Mouse (Mus musculus) neural tube, embryonic 15.5 days (tissue): Measurements from ENCODE around the gene Thrb. TPM values are rescaled to one million over a fixed set of nuclear protein-coding genes. Genes with fewer than 3 reads are reported as not detected.

ENCODE experiments used
- ATAC-seq: fragments of 200-750 bp; cut with Nextera tagmentation; 2 replicates; pipeline ENCODE4 v1.8.0; 2017; ENCODE audit warnings: mild to moderate bottlenecking, moderate TSS enrichment, moderate library complexity; ENCODE audit not compliant: low FRiP score
- H3K27ac ChIP-seq: fragments of 300-500 bp; sonication (generic); replicated peaks from 2 replicates; pipeline ENCODE4 v1.5.1; 2015; ENCODE audit warnings: mild to moderate bottlenecking, inconsistent platforms
- H3K27me3 ChIP-seq: fragments of 300-500 bp; sonication (generic); replicated peaks from 2 replicates; pipeline ENCODE4 v1.6.1; 2015; ENCODE audit warnings: inconsistent platforms
- H3K36me3 ChIP-seq: fragments of 300-500 bp; sonication (generic); 2 replicates; pipeline ENCODE4 v1.6.1; 2015; ENCODE audit warnings: inconsistent platforms
- H3K4me1 ChIP-seq: fragments of 300-500 bp; sonication (generic); 2 replicates; pipeline ENCODE4 v1.6.1; 2015; ENCODE audit warnings: inconsistent platforms
- H3K4me2 ChIP-seq: fragments of 300-500 bp; sonication (generic); 2 replicates; pipeline ENCODE4 v1.6.1; 2015; ENCODE audit warnings: inconsistent platforms, mild to moderate bottlenecking, moderate library complexity
- H3K4me3 ChIP-seq: fragments of 300-500 bp; sonication (generic); replicated peaks from 2 replicates; pipeline ENCODE4 v1.5.1; 2015; ENCODE audit warnings: mild to moderate bottlenecking, inconsistent platforms
- H3K9ac ChIP-seq: fragments of 300-500 bp; sonication (generic); replicated peaks from 2 replicates; pipeline ENCODE4 v1.6.1; 2015; ENCODE audit warnings: mild to moderate bottlenecking, inconsistent platforms
- H3K9me3 ChIP-seq: fragments of 300-500 bp; sonication (generic); replicated peaks from 2 replicates; pipeline ENCODE4 v1.6.1; 2016; ENCODE audit warnings: inconsistent platforms
- WGBS: fragments of 180-500 bp; shearing (Covaris S2); methylation state at CpG from one replicate; pipeline ENCODE4 v1.1.7; 2015; ENCODE audit warnings: mixed read lengths; 5-methylcytosine and 5-hydroxymethylcytosine counted together
- polyA plus RNA-seq: library from polyadenylated mRNA; unstranded; fragments of >200 nt; fragmentation: Nextera tagmentation; extraction: Ambion mirVana; gene quantifications from 2 replicates; pipeline ENCODE4 v1.2.1, GENCODE M21; 2015

The Thrb gene
- polyA plus RNA-seq, 1 experiment from 2014 or later = 1.0 TPM

GRCm38 (mm10) chr14:17742902-17743712, 83.0 kb downstream of the Thrb start:
- H3K9ac ChIP-seq = no peak overlapping the region
- no peak overlapping the region for H3K27ac ChIP-seq
- H3K4me1 ChIP-seq = 0 out of 2 replicates have a peak, but pooled peaks cover 4% of the 10 kb centered on the region
- no peak overlapping the region for H3K4me2 ChIP-seq
- no peaks in the 10 kb centered on the region for H3K36me3 ChIP-seq
- WGBS = 74% methylated on average over 9 of the region's 9 CpGs
- no peaks in the 10 kb centered on the region for H3K9me3 ChIP-seq
- no peak for ATAC-seq
- no peak overlapping the region for H3K4me3 ChIP-seq
- no peaks in the 10 kb centered on the region for H3K27me3 ChIP-seq

GRCm38 (mm10) chr14:17743713-17744158, 83.7 kb downstream of the Thrb start:
- 0 out of 2 replicates have a peak, but pooled peaks cover 4% of the 10 kb centered on the region for H3K4me1 ChIP-seq
- H3K36me3 ChIP-seq = no peaks in the 10 kb centered on the region
- H3K4me3 ChIP-seq = no peak overlapping the region
- 89% methylated on average over 2 of the region's 2 CpGs for WGBS
- no peak overlapping the region for H3K27ac ChIP-seq
- no peak overlapping the region for H3K4me2 ChIP-seq
- no peak overlapping the region for H3K9ac ChIP-seq
- H3K9me3 ChIP-seq = no peaks in the 10 kb centered on the region
- ATAC-seq = no peak
- no peaks in the 10 kb centered on the region for H3K27me3 ChIP-seq

- Histone ChIP-seq H3K27me3 (no peaks in the 10 kb centered on the region), H3K9ac (no peak overlapping the region), H3K36me3 (no peaks in the 10 kb centered on the region), H3K4me2 (no peak overlapping the region), H3K9me3 (no peaks in the 10 kb centered on the region), H3K4me1 (0 out of 2 replicates have a peak, but pooled peaks cover 2% of the 10 kb centered on the region), H3K27ac (no peak overlapping the region), H3K4me3 (no peak overlapping the region)
- ATAC-seq = no peak
- 92% methylated on average over 3 of the region's 3 CpGs for WGBS
Measured at GRCm38 (mm10) chr14:17747922-17748321, 87.9 kb downstream of the Thrb start.

GRCm38 (mm10) chr14:17748945-17749344, 88.9 kb downstream of the Thrb start:
- Histone ChIP-seq H3K9me3 (no peaks in the 10 kb centered on the region), H3K36me3 (no peaks in the 10 kb centered on the region), H3K4me2 (no peak overlapping the region), H3K4me1 (no peaks in the 10 kb centered on the region), H3K27ac (no peak overlapping the region), H3K4me3 (no peak overlapping the region), H3K27me3 (no peaks in the 10 kb centered on the region), H3K9ac (no peak overlapping the region)
- ATAC-seq = no peak

GRCm38 (mm10) chr14:17751911-17752310, 91.8 kb downstream of the Thrb start:
- H3K27ac ChIP-seq = no peak overlapping the region
- H3K9me3 ChIP-seq = no peaks in the 10 kb centered on the region
- ATAC-seq = no peak
- no peaks in the 10 kb centered on the region for H3K4me1 ChIP-seq
- no peak overlapping the region for H3K9ac ChIP-seq
- no peak overlapping the region for H3K4me2 ChIP-seq
- 78% methylated on average over 1 of the region's 1 CpGs for WGBS
- H3K27me3 ChIP-seq = no peaks in the 10 kb centered on the region
- no peak overlapping the region for H3K4me3 ChIP-seq
- H3K36me3 ChIP-seq = no peaks in the 10 kb centered on the region

GRCm38 (mm10) chr14:17753429-17753828, 93.4 kb downstream of the Thrb start:
- WGBS = 74% methylated on average over 1 of the region's 1 CpGs
- ATAC-seq = no peak
- no peaks in the 10 kb centered on the region for H3K27me3 ChIP-seq
- H3K9ac ChIP-seq = no peak overlapping the region
- no peak overlapping the region for H3K4me2 ChIP-seq
- H3K36me3 ChIP-seq = no peaks in the 10 kb centered on the region
- H3K9me3 ChIP-seq = no peaks in the 10 kb centered on the region
- no peak overlapping the region for H3K27ac ChIP-seq
- no peaks in the 10 kb centered on the region for H3K4me1 ChIP-seq
- H3K4me3 ChIP-seq = no peak overlapping the region

GRCm38 (mm10) chr14:17756732-17757131, 96.7 kb downstream of the Thrb start:
- Histone ChIP-seq H3K27me3 (no peaks in the 10 kb centered on the region), H3K9me3 (no peaks in the 10 kb centered on the region), H3K27ac (no peak overlapping the region), H3K4me3 (no peak overlapping the region), H3K4me2 (no peak overlapping the region), H3K4me1 (no peaks in the 10 kb centered on the region), H3K9ac (no peak overlapping the region), H3K36me3 (no peaks in the 10 kb centered on the region)
- ATAC-seq = no peak

- Histone ChIP-seq H3K4me1 (no peaks in the 10 kb centered on the region), H3K27me3 (no peaks in the 10 kb centered on the region), H3K4me3 (no peak overlapping the region), H3K9ac (no peak overlapping the region), H3K4me2 (no peak overlapping the region), H3K36me3 (no peaks in the 10 kb centered on the region), H3K27ac (no peak overlapping the region), H3K9me3 (no peaks in the 10 kb centered on the region)
- WGBS = 72% methylated on average over 2 of the region's 2 CpGs
- no peak for ATAC-seq
Measured at GRCm38 (mm10) chr14:17767987-17768386, 107.9 kb downstream of the Thrb start.

- Histone ChIP-seq H3K9ac (no peak overlapping the region), H3K27me3 (no peaks in the 10 kb centered on the region), H3K4me1 (no peaks in the 10 kb centered on the region), H3K4me3 (no peak overlapping the region), H3K9me3 (no peaks in the 10 kb centered on the region), H3K27ac (no peak overlapping the region), H3K36me3 (no peaks in the 10 kb centered on the region), H3K4me2 (no peak overlapping the region)
- ATAC-seq = no peak
- 72% methylated on average over 2 of the region's 2 CpGs for WGBS
Measured at GRCm38 (mm10) chr14:17774404-17774803, 114.3 kb downstream of the Thrb start.

GRCm38 (mm10) chr14:17781921-17782320, 121.9 kb downstream of the Thrb start:
- Histone ChIP-seq H3K4me2 (no peak overlapping the region), H3K9ac (no peak overlapping the region), H3K4me3 (no peak overlapping the region), H3K27ac (no peak overlapping the region), H3K9me3 (no peaks in the 10 kb centered on the region), H3K27me3 (no peaks in the 10 kb centered on the region), H3K36me3 (no peaks in the 10 kb centered on the region), H3K4me1 (no peaks in the 10 kb centered on the region)
- WGBS = 53% methylated on average over 4 of the region's 4 CpGs
- ATAC-seq = no peak

GRCm38 (mm10) chr14:17784207-17784806, 124.2 kb downstream of the Thrb start:
- Histone ChIP-seq H3K27ac (no peak overlapping the region), H3K27me3 (no peaks in the 10 kb centered on the region), H3K4me2 (no peak overlapping the region), H3K9me3 (no peaks in the 10 kb centered on the region), H3K9ac (no peak overlapping the region), H3K36me3 (no peaks in the 10 kb centered on the region), H3K4me3 (no peak overlapping the region), H3K4me1 (no peaks in the 10 kb centered on the region)
- WGBS = 72% methylated on average over 5 of the region's 5 CpGs
- no peak for ATAC-seq

GRCm38 (mm10) chr14:17785370-17785769, 125.3 kb downstream of the Thrb start:
- WGBS = 51% methylated on average over 3 of the region's 3 CpGs
- Histone ChIP-seq H3K4me2 (no peak overlapping the region), H3K9me3 (no peaks in the 10 kb centered on the region), H3K36me3 (no peaks in the 10 kb centered on the region), H3K9ac (no peak overlapping the region), H3K27me3 (no peaks in the 10 kb centered on the region), H3K27ac (no peak overlapping the region), H3K4me1 (no peaks in the 10 kb centered on the region), H3K4me3 (no peak overlapping the region)
- ATAC-seq = no peak
